Mouse (Mus musculus) layer of hippocampus, adult 9-10 months (tissue): Measurements from ENCODE around the gene Ifi207.
"Not testable (repeated sequence)": the region's sequence is repeated elsewhere in the genome, so short reads cannot be mapped to it uniquely, and the experiment has no call there.

ENCODE experiments used
- DNase-seq: peaks from one replicate; pipeline ENCODE4 v3.0.0; 2022; ENCODE audit warnings: low spot score

Ifi207 gene

GRCm38 (mm10) chr1:173741656-173742055, at the start of gene Ifi207:
Gene Ifi207 (minus strand): TSS chr1:173741747.
- no peak for DNase-seq

- not testable (repeated sequence) for DNase-seq
Measured at GRCm38 (mm10) chr1:173773457-173773856, 31.9 kb upstream of the Ifi207 start.

DNA sequence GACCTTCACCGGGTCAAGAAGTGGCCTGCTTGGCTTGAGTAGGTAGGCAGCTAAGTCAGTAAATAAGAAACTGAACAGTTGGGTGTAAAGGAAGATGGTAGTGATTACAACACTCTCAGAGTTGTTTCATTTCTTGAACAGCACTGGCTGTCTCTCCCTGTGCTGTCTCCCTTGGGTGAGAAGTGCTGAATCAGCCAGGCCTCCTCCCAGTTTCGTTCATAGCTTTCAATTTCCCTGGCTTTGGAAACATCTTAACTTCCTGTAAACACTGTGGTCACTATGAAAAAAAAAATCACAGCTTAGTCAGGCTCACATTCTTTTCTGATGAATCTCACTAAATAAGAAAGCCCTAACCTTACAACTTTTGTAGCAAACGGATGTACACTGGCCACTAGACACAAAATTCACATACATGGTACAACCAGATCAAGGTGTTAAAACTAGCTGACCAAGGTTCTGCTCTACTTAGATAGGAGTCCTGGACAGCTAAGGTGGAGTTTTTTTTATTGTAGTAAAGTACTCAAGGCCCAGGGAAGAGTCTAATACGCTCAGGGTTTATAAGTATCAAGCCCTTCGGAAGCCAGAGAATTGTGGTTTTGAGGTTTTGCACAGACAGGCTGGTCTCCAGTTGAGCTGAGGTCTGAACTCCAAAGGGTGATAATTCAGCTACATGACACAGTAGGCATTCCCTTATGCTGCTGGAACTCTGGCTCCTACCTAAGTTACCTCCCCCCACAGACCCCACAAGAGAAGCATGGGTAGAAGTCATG, 25.5 kb upstream of the Ifi207 start, which contains the start of gene Ifi204:
Ifi204 (minus strand) TSS at position 96 of the 770 bp plus-strand sequence.
- DNase-seq, result peak; percentile 6

DNA sequence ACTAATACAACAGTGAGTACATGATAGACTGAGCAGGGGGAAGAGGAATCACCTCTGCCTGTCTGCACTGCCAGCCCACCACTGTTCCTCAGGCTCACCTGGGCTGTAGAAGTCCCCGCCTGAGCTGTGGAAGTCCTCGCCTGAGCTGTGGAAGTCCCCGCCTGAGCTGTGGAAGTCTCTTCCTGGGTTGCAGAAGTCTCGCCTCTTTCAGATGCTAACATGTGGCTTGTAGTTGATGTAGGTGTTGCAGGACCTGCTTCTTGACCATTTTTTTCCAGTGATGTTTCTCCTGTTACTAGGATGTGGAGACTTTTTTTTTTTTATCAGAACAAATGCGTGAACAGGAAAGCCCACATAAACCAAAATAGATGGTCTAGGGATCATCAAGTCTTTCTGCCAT, 18.5 kb upstream of the Ifi207 start:
- DNase-seq, result not testable (repeated sequence)

GRCm38 (mm10) chr1:173742262-173742661, 715 bp upstream of the Ifi207 start:
- DNase-seq, result no peak

DNA sequence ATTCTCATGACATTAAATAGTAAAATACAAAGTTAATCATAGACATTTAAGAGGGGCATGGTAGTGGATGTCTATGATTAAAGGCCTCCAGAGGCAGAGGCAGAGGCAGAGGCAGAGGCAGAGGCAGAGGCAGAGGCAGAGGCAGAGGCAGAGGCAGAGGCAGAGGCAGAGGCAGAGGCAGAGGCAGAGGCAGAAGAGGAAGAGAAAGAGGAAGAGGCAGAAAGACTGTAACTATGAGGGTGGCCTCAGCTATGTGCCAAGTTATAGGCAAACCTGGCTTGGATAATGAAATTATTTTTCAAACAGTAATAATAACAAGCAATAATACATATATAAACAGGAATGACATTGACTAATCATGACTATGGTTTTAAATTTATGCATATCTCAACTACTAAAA, 1.0 kb downstream of the Ifi207 start:
- no peak for DNase-seq

DNA sequence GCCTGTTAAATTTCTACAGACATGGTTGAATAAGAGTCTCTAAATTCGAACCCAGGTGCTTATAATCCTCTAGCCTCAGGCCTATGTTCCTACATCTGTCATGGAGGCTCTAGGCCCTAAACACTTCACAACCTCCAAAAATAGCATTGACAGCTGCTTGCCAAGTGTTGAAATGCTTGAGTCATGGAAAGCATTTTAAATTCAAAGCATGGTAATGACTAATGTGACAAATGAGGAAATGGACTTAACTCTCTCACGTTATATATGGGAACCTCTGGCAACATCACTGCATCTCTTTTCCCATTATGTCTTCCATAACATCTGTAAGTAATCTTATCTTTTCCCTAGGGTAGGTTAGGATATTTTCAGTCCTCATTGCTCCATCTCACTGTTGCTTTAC, 4.6 kb downstream of the Ifi207 start:
- DNase-seq, result no peak

DNA sequence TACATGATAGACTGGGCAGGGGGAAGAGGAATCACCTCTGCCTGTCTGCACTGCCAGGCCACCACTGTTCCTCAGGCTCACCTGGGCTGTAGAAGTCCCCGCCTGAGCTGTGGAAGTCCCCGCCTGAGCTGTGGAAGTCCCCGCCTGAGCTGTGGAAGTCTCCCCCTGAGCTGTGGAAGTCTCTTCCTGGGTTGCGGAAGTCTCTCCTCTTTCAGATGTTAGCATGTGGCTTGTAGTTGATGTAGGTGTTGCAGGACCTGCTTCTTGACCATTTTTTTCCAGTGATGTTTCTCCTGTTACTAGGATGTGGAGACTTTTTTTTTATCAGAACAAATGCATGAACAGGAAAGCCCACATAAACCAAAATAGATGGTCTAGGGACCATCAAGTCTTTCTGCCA, 6.5 kb downstream of the Ifi207 start:
- not testable (repeated sequence) for DNase-seq

DNA sequence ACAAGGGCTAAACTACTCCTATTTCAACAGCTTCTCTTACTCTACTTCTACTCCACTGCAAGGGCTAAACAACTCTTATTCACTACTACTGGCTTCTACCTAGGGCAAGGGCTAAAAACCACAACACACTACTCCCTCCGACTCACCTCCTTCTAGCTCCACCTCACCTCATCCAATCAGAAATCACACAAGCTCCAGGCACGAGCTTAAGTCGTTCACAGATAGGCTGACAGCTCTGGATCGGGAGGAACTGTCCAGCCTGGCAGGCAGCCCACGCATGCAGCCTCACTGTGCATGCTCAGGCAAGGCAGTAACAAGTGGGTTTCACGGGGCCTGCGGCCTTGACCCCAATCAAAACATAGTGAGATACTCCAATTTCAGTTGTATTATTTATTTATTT, 8.3 kb downstream of the Ifi207 start:
- DNase-seq, result no peak

DNA sequence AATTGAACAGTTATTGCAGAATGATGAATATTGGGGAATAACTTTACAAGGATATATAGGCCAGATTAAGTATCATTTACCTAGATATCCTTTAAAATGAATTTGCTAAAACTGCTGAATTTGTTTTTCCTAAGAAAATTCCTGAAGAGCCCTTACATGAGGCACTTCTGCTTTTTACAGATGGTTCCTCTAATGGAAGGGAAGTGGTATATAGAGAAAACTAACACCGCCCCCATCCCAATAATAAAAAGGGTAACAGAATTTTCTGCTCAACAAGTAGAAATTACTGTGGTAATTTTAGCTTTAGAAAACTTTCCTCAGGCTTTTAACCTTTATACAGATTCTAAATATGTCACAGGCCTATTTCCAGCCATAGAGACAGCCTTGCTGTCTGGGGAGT, 47.3 kb downstream of the Ifi207 start:
- no peak for DNase-seq

DNA sequence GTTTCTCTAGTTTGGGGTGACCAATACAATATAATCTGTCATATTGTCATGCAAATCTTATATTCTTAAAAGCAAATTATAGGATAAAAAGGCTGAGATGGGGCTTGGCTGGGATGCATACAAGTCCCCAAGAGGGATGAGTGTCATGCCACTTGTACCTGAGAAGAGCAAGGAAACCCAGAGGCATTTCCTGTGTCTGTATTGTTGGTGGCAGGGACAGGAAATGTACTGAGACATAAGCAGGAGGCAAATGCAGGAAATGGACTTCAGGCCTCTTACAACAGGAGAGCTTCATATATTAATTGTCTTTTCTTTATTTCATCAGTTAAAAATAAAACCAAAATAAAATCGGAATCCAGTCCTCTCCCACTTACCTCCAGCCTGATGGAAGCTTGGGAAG, 62.9 kb downstream of the Ifi207 start:
- not testable (repeated sequence) for DNase-seq

DNA sequence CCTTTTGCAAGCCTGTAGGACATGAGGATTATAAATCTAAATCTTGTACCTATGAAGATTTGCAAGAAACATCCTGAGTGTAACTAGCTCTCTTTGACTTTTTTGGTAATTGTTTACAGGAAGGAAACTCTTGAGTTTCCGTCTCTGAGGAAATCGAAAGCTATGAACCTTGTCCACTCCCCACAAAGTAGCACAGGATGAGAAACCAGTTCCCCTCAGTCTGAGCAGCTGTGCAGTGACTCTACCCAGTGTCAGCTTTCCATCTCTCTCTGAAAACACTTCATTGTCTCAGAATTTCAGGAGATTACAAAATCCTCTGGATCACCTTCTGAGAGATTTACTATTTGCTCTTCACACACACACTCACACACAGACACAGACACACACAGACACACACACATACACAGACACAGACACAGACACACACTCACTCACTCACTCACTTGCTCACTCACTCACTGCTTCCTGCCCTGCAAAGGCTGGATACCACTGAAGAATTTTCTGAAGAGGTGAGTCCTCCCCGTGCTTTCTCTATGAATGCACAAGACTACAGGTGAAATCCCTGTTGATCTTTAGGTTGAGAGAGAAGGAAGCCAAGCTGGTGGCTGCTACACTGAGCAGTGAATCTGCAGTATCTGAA, 68.0 kb downstream of the Ifi207 start, which contains the start of gene Ifi208:
Ifi208 (plus strand) TSS at position 218 of the 640 bp plus-strand sequence.
- not testable (repeated sequence) for DNase-seq
